Mouse (Mus musculus): ENCODE measurements around the gene Sft2d2. TPM values are rescaled to one million over a fixed set of nuclear protein-coding genes. Genes with fewer than 3 reads are reported as not detected.

The Sft2d2 gene
- polyA plus RNA-seq, 1 experiment from 2014 or later: 17.0 TPM

DNA sequence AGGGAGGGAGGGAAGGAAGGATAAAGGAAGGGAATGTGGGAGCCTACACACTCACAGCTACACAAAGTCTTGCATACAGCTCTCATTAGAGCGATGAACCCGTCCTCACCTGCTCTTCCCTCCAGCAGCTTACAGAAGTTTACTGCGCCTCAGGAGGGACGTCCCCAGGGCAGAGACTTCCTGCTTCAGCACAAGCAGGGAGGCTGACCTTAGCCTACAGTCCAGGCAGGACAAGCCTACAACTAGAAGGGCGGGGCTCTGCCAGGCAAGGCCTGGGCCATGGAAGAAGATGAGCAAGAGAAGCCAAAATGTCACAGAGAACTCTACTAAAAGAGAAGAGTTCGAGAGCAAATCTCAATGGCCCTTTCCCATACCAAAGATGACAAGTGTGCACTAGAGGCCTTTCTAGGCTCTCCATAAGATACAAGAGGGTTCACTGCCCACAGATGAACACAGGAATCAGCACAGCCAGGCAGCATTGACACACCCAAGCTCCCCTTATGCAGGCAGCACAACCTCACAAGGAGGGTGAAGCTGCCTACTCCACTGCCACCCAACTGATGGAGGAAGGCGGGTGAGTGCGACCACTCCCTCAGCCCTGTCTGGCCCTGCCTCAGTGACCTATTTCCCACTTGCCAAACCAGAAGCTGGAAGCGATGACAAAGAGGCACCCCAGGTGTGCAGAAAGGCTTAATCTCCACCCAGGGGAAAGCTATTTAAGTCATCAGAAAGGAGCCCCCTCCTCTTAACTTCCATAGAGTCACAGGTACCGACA is 5.2 kb downstream of the Sft2d2 start:
- Histone ChIP-seq H3K4me3 (no peak overlapping the region), H3K9me3 (no peaks in the 10 kb centered on the region), H3K4me1 (peaks cover 15% of the 10 kb centered on the region), H3K27me3 (no peaks in the 10 kb centered on the region), H3K36me3 (peaks cover 20% of the 10 kb centered on the region), H3K27ac (no peak overlapping the region), H3K4me2 (replicated peaks) (no peak overlapping the region), H3K9ac (no peak overlapping the region)
- ATAC-seq (ENCODE audit: low FRiP score, low read depth): no peak
- WGBS: 72% methylated on average over 10 of the region's 10 CpGs

DNA sequence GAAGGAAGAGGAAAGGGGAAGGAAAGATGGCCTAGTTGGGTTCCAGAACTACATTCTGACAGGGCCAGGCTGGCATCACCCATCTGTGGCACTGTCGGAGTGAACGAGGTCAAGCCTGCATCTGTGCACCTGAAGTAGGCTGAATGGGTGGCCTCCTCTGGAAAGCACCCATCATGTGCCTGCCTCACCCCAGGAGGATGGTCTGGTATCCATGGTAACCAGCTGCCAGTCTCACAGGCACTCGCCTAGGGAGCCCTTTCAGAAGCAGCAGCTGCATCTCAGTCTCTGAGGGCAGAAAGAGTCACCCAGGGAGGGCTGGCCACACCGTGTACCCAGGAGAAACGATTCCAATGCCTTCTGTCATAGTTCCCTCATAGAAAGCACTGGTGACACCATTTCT is 6.9 kb downstream of the Sft2d2 start:
- Histone ChIP-seq H3K9ac (no peak overlapping the region), H3K4me2 (replicated peaks) (no peak overlapping the region), H3K9me3 (no peaks in the 10 kb centered on the region), H3K36me3 (peaks cover 32% of the 10 kb centered on the region), H3K27me3 (no peaks in the 10 kb centered on the region), H3K27ac (no peak overlapping the region), H3K4me3 (no peak overlapping the region), H3K4me1 (0 out of 2 replicates have a peak, but pooled peaks cover 4% of the 10 kb centered on the region)
- 60% methylated on average over 5 of the region's 5 CpGs for WGBS
- ATAC-seq (ENCODE audit: low FRiP score, low read depth): no peak

DNA sequence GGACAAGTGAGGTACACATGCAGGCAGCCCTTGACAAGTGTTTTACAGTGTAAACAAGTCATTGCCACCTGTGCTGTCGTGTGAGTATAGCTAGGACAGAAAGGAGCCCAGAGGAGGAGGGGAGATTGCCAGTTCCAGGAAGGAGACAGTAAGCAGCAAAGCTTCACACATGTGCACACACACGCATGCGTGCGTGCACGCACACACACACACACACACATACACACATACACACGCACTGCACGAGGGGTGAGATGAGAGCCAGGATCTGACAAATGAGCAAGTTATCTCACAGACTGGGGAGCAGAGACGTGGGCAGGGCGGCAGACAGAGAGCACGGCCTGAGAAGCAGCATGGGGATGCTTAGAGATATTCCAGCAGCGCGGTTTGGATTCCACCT is 7.7 kb downstream of the Sft2d2 start:
- H3K9ac ChIP-seq: no peak overlapping the region
- WGBS: 89% methylated on average over 12 of the region's 12 CpGs
- ATAC-seq (ENCODE audit: low FRiP score, low read depth): no peak
- no peak overlapping the region for H3K27ac ChIP-seq
- H3K4me3 ChIP-seq: no peak overlapping the region
- peaks cover 39% of the 10 kb centered on the region for H3K36me3 ChIP-seq
- 0 out of 2 replicates have a peak, but pooled peaks cover 4% of the 10 kb centered on the region for H3K4me1 ChIP-seq
- no peak overlapping the region for H3K4me2 ChIP-seq (replicated peaks)
- no peaks in the 10 kb centered on the region for H3K27me3 ChIP-seq
- no peaks in the 10 kb centered on the region for H3K9me3 ChIP-seq

DNA sequence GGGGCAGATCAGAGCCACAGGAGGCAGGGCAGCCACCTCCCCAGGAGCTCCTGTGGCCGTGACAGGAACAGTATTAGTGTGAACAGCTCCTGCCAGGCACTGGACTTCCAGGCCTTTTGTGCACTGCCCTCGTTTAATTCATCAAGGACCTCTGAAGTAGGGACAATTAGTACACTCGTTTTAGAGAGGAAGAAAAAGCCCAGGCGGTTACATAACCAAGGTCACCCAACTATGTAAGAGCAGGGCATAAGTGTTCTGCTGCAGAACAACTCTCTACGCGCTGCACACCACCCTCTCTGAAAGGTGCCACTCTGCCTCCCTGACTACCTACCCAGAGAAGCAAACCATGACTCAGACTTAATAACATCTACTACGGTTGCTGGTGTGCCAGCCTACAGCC is 9.1 kb downstream of the Sft2d2 start:
- Histone ChIP-seq H3K9me3 (no peaks in the 10 kb centered on the region), H3K4me1 (0 out of 2 replicates have a peak, but pooled peaks cover 6% of the 10 kb centered on the region), H3K4me3 (no peak overlapping the region), H3K4me2 (replicated peaks) (no peak overlapping the region), H3K27ac (no peak overlapping the region), H3K36me3 (peaks cover 42% of the 10 kb centered on the region), H3K27me3 (no peaks in the 10 kb centered on the region), H3K9ac (no peak overlapping the region)
- ATAC-seq (ENCODE audit: low FRiP score, low read depth): no peak
- WGBS: 68% methylated on average over 7 of the region's 7 CpGs

DNA sequence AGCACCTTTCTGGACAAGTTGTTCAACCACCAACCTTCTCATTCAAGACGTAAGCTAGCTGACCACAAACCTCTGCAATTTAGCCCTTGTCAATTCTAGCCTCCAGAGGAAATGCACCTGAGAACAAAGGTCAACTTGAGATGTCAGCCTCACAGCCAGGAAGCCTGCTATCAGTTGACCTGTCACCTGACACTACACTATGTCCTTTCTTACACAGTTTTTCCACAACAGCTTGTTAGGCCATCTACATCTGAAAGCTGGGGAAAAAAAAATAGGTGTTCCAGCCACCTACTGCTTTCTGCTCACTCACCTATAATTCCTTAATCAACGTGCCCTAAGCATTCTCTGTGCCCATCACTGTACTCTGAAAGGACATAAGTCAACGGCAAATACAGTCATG is 10.1 kb downstream of the Sft2d2 start:
- Histone ChIP-seq H3K9ac (no peak overlapping the region), H3K36me3 (peaks cover 43% of the 10 kb centered on the region), H3K4me1 (0 out of 2 replicates have a peak, but pooled peaks cover 6% of the 10 kb centered on the region), H3K27me3 (no peaks in the 10 kb centered on the region), H3K27ac (no peak overlapping the region), H3K4me3 (no peak overlapping the region), H3K9me3 (no peaks in the 10 kb centered on the region), H3K4me2 (replicated peaks) (no peak overlapping the region)
- ATAC-seq (ENCODE audit: low FRiP score, low read depth): no peak
- 83% methylated on average over 3 of the region's 3 CpGs for WGBS

DNA sequence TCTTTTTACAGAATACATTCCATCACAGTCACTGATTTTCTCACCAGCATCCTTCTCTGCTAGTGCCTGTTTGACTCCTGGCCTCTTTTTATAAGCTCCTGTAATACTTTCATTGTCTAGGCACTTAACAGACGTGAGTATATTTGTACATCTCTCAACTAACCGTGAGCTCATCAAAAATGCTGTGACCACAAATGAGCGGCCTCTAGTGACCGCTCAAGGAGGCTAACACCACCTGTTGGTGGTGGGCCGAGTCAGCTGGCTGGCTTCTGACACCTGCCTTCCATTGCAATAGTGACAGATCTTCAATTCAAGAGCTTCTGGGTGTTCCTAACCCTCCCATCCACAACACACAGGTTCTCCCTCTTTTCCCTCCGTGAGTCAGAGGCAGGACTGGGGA is 10.8 kb downstream of the Sft2d2 start:
- WGBS: 72% methylated on average over 6 of the region's 6 CpGs
- Histone ChIP-seq H3K27ac (no peak overlapping the region), H3K9me3 (no peaks in the 10 kb centered on the region), H3K36me3 (peaks cover 51% of the 10 kb centered on the region), H3K4me2 (replicated peaks) (no peak overlapping the region), H3K4me1 (0 out of 2 replicates have a peak, but pooled peaks cover 3% of the 10 kb centered on the region), H3K27me3 (no peaks in the 10 kb centered on the region), H3K4me3 (no peak overlapping the region), H3K9ac (no peak overlapping the region)
- ATAC-seq (ENCODE audit: low FRiP score, low read depth): no peak

DNA sequence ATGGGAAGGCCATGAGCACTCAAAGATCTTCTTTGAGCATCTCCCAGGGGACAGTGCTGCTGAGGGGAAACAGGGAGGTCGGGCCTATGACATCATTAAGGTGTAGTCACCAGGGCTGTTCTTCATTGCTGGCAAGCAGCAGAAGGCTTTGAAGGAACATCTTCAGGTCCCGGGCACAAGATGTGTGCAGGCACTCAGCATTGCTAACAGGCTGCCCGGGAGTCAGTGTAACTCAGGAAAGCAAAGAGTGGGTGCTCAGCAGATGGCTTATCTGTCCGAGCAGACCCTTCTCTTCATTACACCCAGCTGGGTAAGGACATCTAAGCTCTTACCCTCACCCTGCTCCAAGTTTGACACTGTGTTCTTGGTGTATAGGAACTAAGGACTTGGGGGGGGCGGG is 14.9 kb downstream of the Sft2d2 start:
- Histone ChIP-seq H3K4me1 (0 out of 2 replicates have a peak, but pooled peaks cover 3% of the 10 kb centered on the region), H3K27me3 (no peaks in the 10 kb centered on the region), H3K9ac (no peak overlapping the region), H3K36me3 (peaks cover 51% of the 10 kb centered on the region), H3K4me2 (replicated peaks) (no peak overlapping the region), H3K9me3 (no peaks in the 10 kb centered on the region), H3K27ac (no peak overlapping the region), H3K4me3 (no peak overlapping the region)
- no peak for ATAC-seq (ENCODE audit: low FRiP score, low read depth)
- WGBS: 87% methylated on average over 5 of the region's 5 CpGs

DNA sequence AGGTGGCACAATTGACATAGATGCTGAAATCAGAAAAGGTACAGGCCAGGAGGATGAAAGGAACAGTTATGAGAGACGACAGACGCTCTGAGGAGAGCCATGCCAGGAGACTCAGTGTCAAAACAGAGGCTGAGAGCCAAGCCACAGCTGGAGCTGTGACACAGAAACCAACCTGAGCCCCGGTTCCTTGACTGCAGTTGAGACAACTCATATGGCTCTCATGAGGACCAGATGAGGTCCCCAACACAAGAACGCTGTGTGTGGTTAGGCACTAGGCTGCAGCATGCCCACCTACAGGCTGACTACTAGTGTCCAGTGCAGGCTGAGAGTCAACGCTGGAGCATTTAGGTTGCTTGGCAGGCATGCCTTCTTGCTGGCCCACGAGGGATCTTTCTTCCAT is 16.2 kb downstream of the Sft2d2 start:
- WGBS: 82% methylated on average over 6 of the region's 6 CpGs
- no peak overlapping the region for H3K27ac ChIP-seq
- ATAC-seq (ENCODE audit: low FRiP score, low read depth): no peak
- peaks cover 39% of the 10 kb centered on the region for H3K36me3 ChIP-seq
- no peak overlapping the region for H3K4me2 ChIP-seq (replicated peaks)
- H3K9ac ChIP-seq: no peak overlapping the region
- H3K4me1 ChIP-seq: 0 out of 2 replicates have a peak, but pooled peaks cover 3% of the 10 kb centered on the region
- no peaks in the 10 kb centered on the region for H3K9me3 ChIP-seq
- H3K27me3 ChIP-seq: no peaks in the 10 kb centered on the region
- H3K4me3 ChIP-seq: no peak overlapping the region

DNA sequence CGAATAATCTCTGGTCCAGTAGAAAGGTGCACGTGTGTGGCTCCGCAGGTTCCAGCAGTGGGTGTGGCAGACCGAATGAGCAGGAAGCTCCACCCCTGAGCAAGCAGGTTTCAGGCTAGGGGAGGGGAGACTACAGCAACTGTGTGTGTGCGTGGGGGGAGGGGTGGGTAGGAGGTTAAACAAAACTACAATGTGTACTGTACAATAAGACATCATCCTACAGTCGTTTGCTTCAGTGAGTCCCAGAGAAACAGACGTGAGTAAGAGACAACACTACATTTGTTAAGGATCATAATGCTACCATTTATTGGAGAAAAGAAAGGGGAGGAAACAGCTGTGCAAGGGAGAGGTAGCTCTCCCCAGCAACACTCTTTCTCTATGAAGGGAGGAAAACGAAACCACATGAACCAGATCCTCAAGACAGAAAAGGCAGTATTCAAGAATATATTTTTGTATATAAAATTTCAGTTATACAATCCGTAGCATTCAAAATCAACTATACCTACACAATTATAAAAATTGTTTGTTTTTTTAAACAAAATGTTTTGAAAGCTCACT is 20.1 kb downstream of the Sft2d2 start:
- Histone ChIP-seq H3K4me1 (no peaks in the 10 kb centered on the region), H3K9ac (no peak overlapping the region), H3K9me3 (no peaks in the 10 kb centered on the region), H3K4me2 (replicated peaks) (no peak overlapping the region), H3K27ac (no peak overlapping the region), H3K27me3 (no peaks in the 10 kb centered on the region), H3K4me3 (no peak overlapping the region), H3K36me3 (peaks cover 23% of the 10 kb centered on the region)
- 58% methylated on average over 9 of the region's 9 CpGs for WGBS
- ATAC-seq (ENCODE audit: low FRiP score, low read depth): no peak

DNA sequence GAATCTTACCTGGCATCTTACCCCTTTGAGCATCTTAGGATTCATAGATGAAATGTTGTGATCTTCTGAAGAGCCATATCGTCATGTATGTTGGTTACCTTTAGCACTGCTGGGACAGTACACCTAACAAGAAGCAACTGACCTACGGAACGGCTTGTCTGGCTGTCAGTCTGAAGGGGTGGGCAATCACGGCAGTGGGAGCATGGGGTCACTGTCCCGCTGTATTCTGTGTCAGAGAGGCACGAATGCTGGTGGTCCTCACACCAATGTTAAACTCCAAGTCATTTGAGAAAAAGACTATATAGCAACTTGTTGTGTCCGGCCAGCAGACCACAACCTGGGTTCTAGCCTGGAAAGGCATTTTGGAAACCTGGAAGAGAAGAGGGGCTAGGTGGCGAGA is 23.0 kb downstream of the Sft2d2 start:
- H3K4me2 ChIP-seq (replicated peaks): no peak overlapping the region
- no peaks in the 10 kb centered on the region for H3K4me1 ChIP-seq
- 91% methylated on average over 8 of the region's 8 CpGs for WGBS
- H3K4me3 ChIP-seq: no peak overlapping the region
- ATAC-seq (ENCODE audit: low FRiP score, low read depth): no peak
- no peaks in the 10 kb centered on the region for H3K36me3 ChIP-seq
- no peak overlapping the region for H3K9ac ChIP-seq
- H3K27me3 ChIP-seq: no peaks in the 10 kb centered on the region
- no peak overlapping the region for H3K27ac ChIP-seq
- H3K9me3 ChIP-seq: no peaks in the 10 kb centered on the region

DNA sequence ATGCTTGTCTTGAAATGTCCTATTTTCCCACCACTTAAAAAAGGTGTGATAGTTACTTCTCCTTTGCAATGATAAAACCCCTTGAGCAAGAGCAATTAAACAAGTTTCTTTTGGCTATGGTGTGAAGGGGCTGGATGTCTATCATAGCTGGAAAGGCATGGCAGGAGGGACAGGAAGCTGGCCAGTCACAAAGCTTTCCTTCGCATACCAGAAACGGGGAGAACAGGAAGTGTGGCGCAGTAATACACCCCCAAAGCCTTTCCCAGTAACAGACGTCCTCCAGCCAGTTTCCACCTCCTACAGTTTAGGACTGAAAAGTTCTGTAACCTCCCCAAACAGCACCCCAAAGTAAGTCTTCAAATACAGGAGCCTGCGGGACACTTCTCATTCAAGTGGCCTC is 24.1 kb downstream of the Sft2d2 start:
- no peak for ATAC-seq (ENCODE audit: low FRiP score, low read depth)
- no peaks in the 10 kb centered on the region for H3K9me3 ChIP-seq
- no peaks in the 10 kb centered on the region for H3K27me3 ChIP-seq
- H3K9ac ChIP-seq: no peak overlapping the region
- no peak overlapping the region for H3K4me3 ChIP-seq
- H3K36me3 ChIP-seq: no peaks in the 10 kb centered on the region
- H3K27ac ChIP-seq: no peak overlapping the region
- no peaks in the 10 kb centered on the region for H3K4me1 ChIP-seq
- WGBS: 62% methylated on average over 5 of the region's 5 CpGs
- H3K4me2 ChIP-seq (replicated peaks): no peak overlapping the region

DNA sequence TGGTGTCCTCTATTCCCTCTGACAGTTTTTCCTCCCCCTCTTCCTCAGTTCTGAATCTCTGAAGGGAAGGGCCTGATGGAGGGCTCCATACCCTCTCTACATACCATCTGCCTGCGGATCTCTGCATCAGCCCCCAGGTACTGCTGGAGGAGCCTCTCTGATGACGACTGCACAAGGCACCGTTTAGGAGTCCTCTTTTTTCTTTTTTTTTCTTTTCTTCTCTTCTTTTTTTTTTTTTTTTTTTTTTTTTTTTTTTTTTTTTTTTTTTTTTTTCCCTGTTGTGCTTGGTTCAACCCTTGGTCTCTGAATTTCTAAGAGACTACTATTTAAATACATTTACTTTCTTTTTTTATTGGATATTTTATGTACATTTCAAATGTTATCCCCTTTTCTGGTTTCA is 24.8 kb downstream of the Sft2d2 start:
- no peak overlapping the region for H3K4me2 ChIP-seq (replicated peaks)
- no peak overlapping the region for H3K9ac ChIP-seq
- no peak overlapping the region for H3K27ac ChIP-seq
- no peaks in the 10 kb centered on the region for H3K4me1 ChIP-seq
- ATAC-seq (ENCODE audit: low FRiP score, low read depth): no peak
- WGBS: 74% methylated on average over 3 of the region's 3 CpGs
- H3K27me3 ChIP-seq: no peaks in the 10 kb centered on the region
- H3K4me3 ChIP-seq: no peak overlapping the region
- no peaks in the 10 kb centered on the region for H3K36me3 ChIP-seq
- no peaks in the 10 kb centered on the region for H3K9me3 ChIP-seq

DNA sequence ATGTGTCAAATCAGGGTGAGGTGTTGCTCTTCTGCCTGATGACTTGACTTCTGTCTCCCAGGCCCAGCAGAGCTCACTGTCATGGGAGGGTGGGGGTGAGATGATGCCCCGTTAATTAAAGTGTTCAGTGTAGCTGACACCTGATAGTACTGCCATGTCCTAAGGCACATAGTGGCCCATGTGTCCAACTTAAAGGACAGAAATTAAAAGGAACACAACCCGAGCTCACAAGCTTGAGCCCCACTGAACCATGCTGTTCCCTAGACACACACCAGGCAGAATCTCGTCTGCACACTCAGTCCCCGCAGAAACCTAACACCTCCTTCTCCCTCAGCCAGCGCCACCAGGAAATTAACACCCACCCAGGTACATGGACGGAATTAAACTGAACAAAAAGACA is 29.3 kb downstream of the Sft2d2 start:
- Histone ChIP-seq H3K9me3 (no peaks in the 10 kb centered on the region), H3K36me3 (no peaks in the 10 kb centered on the region), H3K4me2 (replicated peaks) (no peak overlapping the region), H3K4me3 (no peak overlapping the region), H3K9ac (no peak overlapping the region), H3K4me1 (no peaks in the 10 kb centered on the region), H3K27ac (no peak overlapping the region), H3K27me3 (0 out of 2 replicates have a peak, but pooled peaks cover 9% of the 10 kb centered on the region)
- WGBS: 39% methylated on average over 6 of the region's 6 CpGs
- ATAC-seq (ENCODE audit: low FRiP score, low read depth): no peak

All from limb, embryonic 13.5 days (tissue).